Mouse (Mus musculus) embryo, embryonic 11.5 days (tissue): ENCODE measurements at regions not wholly inside any gene's neighbourhood (a gene's known extent, or its start where the extent isn't known, plus 50 kb on each side); places are given as distances from the start of the nearest gene placed in this dataset.

ENCODE experiments used
- DNase-seq: peaks from one replicate; pipeline ENCODE4 v3.0.0-alpha.2; 2012; ENCODE audit warnings: low read depth, low spot score

GRCm38 (mm10) chr15:8903651-8904050, 64.1 kb upstream of the Ranbp3l start:
- DNase-seq = no peak

DNA sequence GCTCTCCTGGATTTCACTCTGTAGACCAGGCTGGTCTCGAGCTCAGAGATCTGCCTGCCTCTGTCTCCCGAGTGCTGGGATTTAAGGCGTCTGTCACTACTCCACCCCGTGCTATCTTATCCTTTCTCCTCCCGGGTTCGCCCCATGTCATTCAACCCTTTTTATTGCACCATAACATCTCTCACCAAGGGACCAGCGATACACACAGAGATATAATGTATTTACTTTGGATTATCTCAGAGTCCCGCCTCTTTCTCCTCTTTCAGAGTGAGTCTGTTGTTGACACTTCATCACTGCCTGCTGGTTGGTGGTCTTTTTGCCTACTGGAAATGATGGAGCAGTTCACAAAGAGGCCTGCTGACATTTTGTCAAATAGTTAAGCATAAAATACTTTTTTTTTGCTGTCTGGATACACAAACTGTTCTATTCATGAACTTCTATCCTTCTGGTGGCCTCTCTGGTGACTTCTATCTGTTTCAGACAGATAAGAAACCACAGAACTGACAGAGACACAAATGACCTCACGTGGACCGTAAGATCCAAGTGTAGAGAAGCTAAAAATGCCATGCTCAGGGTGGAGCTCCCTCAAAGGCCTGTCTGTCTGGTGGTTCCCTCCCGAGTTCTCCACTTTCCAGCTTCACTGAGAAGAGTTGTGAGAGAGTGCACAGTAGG, 70.1 kb upstream of the Ranbp3l start:
- no peak for DNase-seq

DNA sequence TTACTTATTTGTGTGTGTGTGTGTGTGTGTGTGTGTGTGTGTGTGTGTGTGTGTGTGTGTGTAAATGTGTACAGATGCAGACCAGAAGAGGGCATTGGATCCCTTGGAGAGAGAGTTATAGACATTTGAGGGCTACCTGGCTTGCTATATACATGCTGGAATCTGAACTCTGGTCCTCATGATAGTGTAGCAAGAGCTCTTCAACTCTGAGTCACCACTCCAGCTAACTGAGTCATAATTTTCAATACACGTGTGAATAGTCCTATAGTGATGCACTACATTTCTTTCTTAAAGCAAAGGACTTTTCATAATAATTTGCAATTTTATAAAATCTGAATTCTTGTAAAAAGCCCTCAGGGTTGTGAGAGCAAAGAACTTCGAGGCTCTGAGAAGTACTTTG, 70.9 kb upstream of the Ranbp3l start:
- DNase-seq = no peak

- no peak for DNase-seq
Observed at GRCm38 (mm10) chr15:8896391-8896790, 71.4 kb upstream of the Ranbp3l start.

DNA sequence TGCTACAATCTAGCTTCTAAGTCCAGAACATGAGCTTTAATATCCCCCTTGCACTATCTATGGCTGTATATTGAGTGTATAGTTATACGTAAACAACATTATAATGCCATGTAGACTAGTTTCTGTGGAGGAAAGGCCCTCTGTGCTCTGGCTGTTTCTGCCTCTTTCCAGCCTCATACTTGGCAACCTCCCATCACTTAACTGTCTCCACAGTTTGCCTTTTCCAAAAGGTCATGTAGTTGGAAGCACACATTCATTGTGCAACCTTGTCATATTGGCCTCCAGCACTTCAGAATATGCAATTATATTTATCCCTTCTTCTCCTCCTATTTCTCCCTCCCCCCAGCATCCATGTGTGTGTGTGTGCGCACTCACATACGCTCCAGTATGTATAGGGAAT, 82.2 kb upstream of the Ranbp3l start:
- no peak for DNase-seq

DNA sequence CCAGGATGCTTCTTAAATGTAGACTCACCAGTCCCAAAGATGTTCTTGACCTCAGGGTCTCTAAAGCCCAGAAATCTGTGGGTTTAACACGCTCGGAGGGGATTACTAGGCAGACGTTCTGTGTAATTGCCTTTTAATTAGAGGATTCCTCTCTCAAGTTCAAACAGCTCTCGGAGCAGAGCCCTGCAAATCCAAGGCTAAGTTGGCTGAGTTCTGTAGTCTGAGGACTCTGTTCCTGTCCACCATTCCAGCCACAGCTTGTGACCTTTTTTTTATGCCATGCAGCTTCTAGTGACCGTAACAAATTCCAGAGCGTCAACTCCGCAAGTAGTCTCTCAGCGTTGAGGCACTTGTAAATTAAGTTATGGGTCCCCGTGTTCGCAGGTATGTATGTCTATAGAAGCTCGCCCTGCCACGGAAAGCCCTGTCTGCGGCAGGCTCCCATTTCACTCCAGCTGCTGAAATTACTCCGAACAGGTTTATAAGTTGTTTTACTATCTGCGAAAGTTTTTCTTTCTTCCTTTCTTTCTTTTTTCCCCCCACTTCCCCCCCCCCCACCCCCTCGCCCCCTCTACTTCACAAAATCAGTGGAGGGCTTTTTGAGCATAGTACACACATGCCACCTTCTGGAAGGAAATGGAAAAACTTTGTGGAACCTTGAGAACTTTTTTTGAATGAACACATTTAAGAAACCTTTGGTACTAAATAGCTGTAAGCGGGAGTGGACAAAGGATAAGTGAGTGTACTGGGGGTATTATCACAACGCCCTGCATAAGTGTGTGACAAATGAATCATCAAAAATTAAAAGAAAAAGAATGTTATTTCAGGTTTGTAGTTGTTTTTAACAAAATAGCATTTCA, 82.9 kb upstream of the Ranbp3l start:
- DNase-seq = peak; percentile 16

GRCm38 (mm10) chr15:8882880-8883539, 84.7 kb upstream of the Ranbp3l start:
- DNase-seq = no peak

DNA sequence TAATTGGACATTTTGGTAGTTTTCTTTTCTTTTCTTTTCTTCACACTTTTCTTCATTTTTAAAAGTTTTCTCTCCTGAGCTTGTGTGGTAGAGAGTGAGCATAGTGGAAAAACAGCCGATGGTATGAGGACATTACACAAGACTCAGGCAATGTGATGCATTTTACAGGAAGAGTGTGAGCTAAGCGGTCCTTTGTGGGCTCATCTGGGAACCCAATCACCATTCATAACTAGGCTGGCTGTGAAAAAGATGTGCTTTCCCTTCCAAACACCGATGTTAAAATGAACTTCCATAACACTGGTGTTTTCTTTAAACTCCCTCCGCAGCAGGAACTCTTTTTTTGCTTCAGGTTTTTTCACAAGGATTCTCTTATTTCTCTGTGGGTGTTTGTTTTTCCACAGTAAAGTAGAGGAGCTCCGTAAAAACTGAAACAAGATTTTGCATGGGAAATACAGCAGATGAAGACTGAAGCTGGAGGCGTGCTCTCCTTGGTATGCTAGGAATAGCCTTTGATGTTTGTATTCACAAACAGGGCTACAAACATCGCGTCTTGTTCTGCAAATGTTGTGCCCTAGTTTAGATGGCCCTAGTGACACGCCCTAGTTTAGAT, 92.8 kb upstream of the Ranbp3l start:
- no peak for DNase-seq

DNA sequence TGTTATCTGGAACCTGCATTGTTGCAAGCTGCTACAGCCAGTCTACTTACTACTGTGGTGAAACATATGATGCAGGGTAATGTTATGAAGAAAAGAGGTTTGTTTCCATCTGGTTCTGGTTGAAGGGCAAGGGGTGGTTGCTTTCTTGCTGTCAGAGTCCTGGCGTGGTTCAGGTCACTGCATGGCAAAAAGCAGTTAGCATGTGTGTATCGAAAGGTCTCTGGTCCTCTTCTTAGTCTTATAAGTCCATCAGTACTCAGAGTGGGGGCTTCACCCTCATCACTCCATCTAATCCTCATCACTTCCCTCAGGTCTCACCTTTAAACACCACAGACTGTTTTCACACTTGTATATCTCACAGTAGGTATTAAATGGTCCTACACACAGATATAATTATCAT, 99.7 kb upstream of the Ranbp3l start:
- no peak for DNase-seq

- no peak for DNase-seq
Observed at GRCm38 (mm10) chr15:8867160-8867891, 100.4 kb upstream of the Ranbp3l start.

DNA sequence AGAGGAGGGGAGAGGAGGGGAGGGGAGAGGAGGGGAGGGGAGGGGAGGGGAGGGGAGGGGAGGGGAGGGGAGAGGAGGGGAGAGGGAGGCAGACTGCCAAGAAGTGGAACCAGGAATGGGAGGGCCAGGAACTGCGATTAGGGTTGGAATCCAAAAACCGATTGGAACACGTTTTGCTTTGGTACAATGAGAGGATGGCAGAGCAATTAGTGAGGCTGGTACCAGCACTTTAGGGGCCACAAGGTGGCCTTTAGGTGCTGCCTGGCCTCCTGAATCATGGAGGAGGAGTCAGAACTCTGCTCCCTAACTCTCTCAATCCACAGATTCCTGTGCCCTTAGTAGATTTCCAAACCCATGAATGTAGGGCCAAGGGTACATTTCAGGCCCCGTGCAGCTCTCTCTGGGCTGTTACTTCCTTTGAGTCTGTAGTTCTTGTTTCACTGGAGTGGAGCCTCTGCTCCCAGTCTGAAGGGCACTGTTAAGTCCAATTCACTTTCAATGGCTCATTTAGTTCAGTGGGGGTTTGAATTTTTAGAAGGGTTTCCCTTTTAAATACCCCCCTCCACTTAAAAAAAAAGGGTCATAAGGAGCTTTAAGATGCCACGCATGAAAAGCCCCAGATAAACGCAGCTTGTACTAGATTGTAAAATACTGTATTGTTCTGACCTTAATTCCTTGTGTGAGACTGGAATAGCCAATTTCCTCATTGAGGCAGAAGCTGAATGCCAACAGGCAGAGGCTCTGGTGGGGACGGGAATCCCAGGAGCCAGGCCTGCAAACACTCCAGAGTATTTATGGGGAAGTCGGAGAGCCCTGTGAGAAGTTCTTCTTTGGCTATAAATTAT, 102.4 kb upstream of the Ranbp3l start:
- DNase-seq = no peak

DNA sequence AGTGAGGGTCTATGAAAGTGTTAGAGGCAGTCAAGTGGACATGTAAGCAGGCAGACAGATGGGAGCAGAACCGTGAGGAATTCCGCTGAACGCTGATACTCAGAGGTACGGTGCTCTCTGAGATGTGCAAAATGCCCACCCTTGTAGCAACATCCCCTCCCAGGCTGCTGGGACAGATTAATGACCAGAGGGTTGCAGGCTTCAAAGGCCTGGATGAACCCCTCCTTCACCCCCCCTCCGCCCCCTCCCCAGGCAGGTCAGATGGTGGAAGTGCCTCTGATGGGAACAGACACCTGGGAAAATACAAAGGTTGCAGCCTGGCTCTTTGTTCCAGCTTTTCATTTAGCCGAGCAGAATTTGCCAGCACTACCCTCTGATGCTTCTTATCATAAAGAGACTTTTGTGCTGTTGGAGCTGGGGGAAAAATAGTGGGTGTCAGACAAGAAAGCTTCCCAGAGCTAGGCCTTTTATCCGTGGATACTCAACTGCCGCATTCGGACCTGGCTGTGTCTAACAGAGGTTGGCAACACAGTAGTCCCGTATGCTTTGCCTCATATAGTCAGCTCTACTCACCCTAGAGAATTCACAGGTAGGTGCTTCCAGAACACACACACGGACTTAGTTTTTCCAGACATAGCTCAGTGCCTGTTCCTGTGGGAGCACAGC, 111.2 kb upstream of the Ranbp3l start:
- peak; percentile 19 for DNase-seq

DNA sequence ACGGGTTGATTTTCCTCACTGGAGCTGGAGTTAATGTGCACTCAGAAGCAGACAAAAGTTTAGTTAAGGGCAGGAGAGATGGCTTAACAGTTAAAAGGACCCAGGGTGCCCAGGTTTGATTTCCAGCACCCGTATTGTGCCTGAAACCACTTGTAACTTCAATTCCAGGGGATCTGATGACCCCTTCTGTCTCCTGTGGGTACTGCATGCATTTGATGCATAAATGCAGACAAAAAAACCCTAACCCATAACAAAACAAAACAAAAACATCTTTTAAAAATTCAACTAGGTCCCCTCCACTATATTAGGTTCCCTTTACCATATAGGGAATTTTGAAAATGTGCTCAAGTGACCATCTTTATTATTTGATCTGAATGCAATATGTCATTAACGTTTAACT, 112.2 kb upstream of the Ranbp3l start:
- no peak for DNase-seq

GRCm38 (mm10) chr15:8854336-8854735, 113.4 kb upstream of the Ranbp3l start:
- DNase-seq = no peak

GRCm38 (mm10) chr15:8850996-8851395, 116.8 kb upstream of the Ranbp3l start:
- no peak for DNase-seq

- no peak for DNase-seq
Observed at GRCm38 (mm10) chr15:8849413-8849812, 118.3 kb upstream of the Ranbp3l start.

GRCm38 (mm10) chr15:8842129-8842528, 125.6 kb upstream of the Ranbp3l start:
- no peak for DNase-seq

DNA sequence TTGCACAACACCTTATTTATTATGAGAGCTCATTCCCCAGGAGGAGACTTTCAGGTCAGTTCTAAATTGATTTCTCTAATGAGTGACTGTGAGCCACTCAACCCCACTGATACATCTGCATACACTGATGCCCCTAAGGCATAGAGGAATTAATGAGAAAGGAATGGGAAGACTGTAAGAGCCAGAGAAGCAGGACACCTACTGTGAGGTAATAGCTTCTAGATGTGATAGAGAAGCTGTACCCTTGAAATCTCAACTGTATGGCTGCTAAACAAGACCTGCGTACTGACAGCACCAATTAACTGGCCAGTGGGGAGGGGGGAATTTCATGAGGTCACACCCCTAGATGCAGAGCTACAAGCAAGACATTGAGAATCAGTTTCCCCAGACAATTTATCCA, 128.3 kb upstream of the Ranbp3l start:
- DNase-seq = no peak

- DNase-seq = no peak
Observed at GRCm38 (mm10) chr15:8834151-8834550, 123.6 kb upstream of the Slc1a3 start.

DNA sequence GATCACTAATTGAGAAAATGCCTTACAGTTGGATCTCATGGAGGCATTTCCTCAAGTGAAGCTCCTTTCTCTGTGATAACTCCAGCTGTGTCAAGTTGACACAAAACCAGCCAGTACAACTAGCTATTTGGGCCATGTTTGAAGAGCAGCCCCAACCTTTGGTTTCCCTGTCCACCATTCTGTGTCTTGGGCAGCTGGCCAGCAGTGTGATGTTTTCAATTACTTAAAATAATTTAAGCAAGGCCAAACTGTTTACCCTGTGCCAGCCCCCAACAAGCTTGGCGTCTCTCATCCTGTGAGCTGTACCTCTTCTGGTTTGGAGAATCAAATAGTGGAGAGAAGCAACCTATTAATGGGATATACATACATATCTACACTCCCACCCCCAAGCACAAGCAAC, 122.4 kb upstream of the Slc1a3 start:
- DNase-seq = no peak
